Mouse (Mus musculus) brown adipose tissue, adult 24 weeks (tissue): ENCODE measurements around the gene Smok3b. TPM values are rescaled to one million over a fixed set of nuclear protein-coding genes. Genes with fewer than 3 reads are reported as not detected.
"Not testable (repeated sequence)": the region's sequence is repeated elsewhere in the genome, so short reads cannot be mapped to it uniquely, and the experiment has no call there.

Experiments used
- H3K27ac ChIP-seq: fragments of 200-500 bp; replicated peaks from 2 replicates; pipeline ENCODE4 v1.5.1; 2012; ENCODE audit warnings: low read depth, mild to moderate bottlenecking, low read length
- H3K4me1 ChIP-seq: fragments of 200-500 bp; 2 replicates; pipeline ENCODE4 v1.6.1; 2012; ENCODE audit warnings: low read length, mixed read lengths; ENCODE audit not compliant: control insufficient read depth, insufficient read depth, insufficient read length
- H3K4me3 ChIP-seq: fragments of 200-500 bp; 2 replicates; pipeline ENCODE4 v1.5.1; 2012; ENCODE audit warnings: low read depth, mild to moderate bottlenecking, low read length, moderate library complexity; ENCODE audit not compliant: insufficient read depth
- polyA plus RNA-seq: library from polyadenylated mRNA; stranded (reverse); fragments of >200 nt; gene quantifications from 2 replicates; pipeline ENCODE4 v1.2.4, GENCODE M21; 2012; ENCODE audit not compliant: missing spikeins, insufficient read depth, insufficient read length

Gene Smok3b
- polyA plus RNA-seq = not detected in 2 replicates

- H3K27ac ChIP-seq, H3K4me1 ChIP-seq, H3K4me3 ChIP-seq: not testable (repeated sequence)
Measured at GRCm38 (mm10) chr5:138020961-138021479, at the start of gene Smok3b, which contains the start of gene Smok3a. Gene Smok3b (plus strand): TSS chr5:138021429. Gene Smok3a (plus strand): TSS chr5:138021261.

GRCm38 (mm10) chr5:137973161-137973560 lies 48.1 kb upstream of the Smok3b start:
- no peak overlapping the region for H3K4me3 ChIP-seq
- H3K4me1 ChIP-seq = no peaks in the 10 kb centered on the region
- H3K27ac ChIP-seq = no peak overlapping the region

GRCm38 (mm10) chr5:137973738-137974137 lies 47.5 kb upstream of the Smok3b start:
- Histone ChIP-seq H3K4me3 (no peak overlapping the region), H3K27ac (no peak overlapping the region), H3K4me1 (no peaks in the 10 kb centered on the region)

GRCm38 (mm10) chr5:137974724-137975123 lies 46.5 kb upstream of the Smok3b start:
- Histone ChIP-seq H3K4me3 (no peak overlapping the region), H3K27ac (no peak overlapping the region), H3K4me1 (no peaks in the 10 kb centered on the region)

GRCm38 (mm10) chr5:137975434-137975833 lies 45.8 kb upstream of the Smok3b start:
- Histone ChIP-seq H3K4me1 (no peaks in the 10 kb centered on the region), H3K4me3 (no peak overlapping the region), H3K27ac (no peak overlapping the region)

GRCm38 (mm10) chr5:137977291-137977690 lies 43.9 kb upstream of the Smok3b start:
- H3K27ac ChIP-seq = no peak overlapping the region

GRCm38 (mm10) chr5:137979081-137979480 lies 42.1 kb upstream of the Smok3b start:
- Histone ChIP-seq H3K4me1 (no peaks in the 10 kb centered on the region), H3K4me3 (no peak overlapping the region), H3K27ac (no peak overlapping the region)

More at GRCm38 (mm10) chr5:137977291-137977690, 43.9 kb upstream of the Smok3b start:
- H3K4me1 ChIP-seq = no peaks in the 10 kb centered on the region
- no peak overlapping the region for H3K4me3 ChIP-seq

GRCm38 (mm10) chr5:137981300-137981699 lies 39.9 kb upstream of the Smok3b start, which contains the start of gene Azgp1:
Gene Azgp1 (plus strand): TSS chr5:137981520.
- H3K4me1 ChIP-seq = no peaks in the 10 kb centered on the region
- no peak within 1 kb of the TSS for H3K27ac ChIP-seq
- no peak within 1 kb of the TSS for H3K4me3 ChIP-seq

- no peak overlapping the region for H3K4me3 ChIP-seq
- H3K27ac ChIP-seq = no peak overlapping the region
- H3K4me1 ChIP-seq = no peaks in the 10 kb centered on the region
Measured at GRCm38 (mm10) chr5:137986351-137986750, 34.9 kb upstream of the Smok3b start.

GRCm38 (mm10) chr5:138009437-138009836 lies 11.8 kb upstream of the Smok3b start:
- Histone ChIP-seq H3K4me1 (no peaks in the 10 kb centered on the region), H3K27ac (no peak overlapping the region), H3K4me3 (no peak overlapping the region)

- H3K27ac ChIP-seq = no peak overlapping the region
Measured at GRCm38 (mm10) chr5:138012382-138012781, 8.8 kb upstream of the Smok3b start.

GRCm38 (mm10) chr5:138016530-138016929 lies 4.7 kb upstream of the Smok3b start:
- Histone ChIP-seq H3K27ac (no peak overlapping the region), H3K4me3 (no peak overlapping the region), H3K4me1 (no peaks in the 10 kb centered on the region)

More at GRCm38 (mm10) chr5:138012382-138012781, 8.8 kb upstream of the Smok3b start:
- no peaks in the 10 kb centered on the region for H3K4me1 ChIP-seq
- no peak overlapping the region for H3K4me3 ChIP-seq

GRCm38 (mm10) chr5:138016997-138017396 lies 4.2 kb upstream of the Smok3b start:
- H3K4me3 ChIP-seq = no peak overlapping the region
- no peaks in the 10 kb centered on the region for H3K4me1 ChIP-seq
- no peak overlapping the region for H3K27ac ChIP-seq

- not testable (repeated sequence) for H3K27ac ChIP-seq, H3K4me1 ChIP-seq, H3K4me3 ChIP-seq
Measured at GRCm38 (mm10) chr5:138019577-138019976, 1.7 kb upstream of the Smok3b start.

- not testable (repeated sequence) for H3K4me3 ChIP-seq, H3K4me1 ChIP-seq, H3K27ac ChIP-seq
Measured at GRCm38 (mm10) chr5:138052894-138053293, 31.7 kb downstream of the Smok3b start, which contains the start of gene Smok3c. Gene Smok3c (plus strand): TSS chr5:138053194.

GRCm38 (mm10) chr5:138073803-138074202 lies 52.6 kb downstream of the Smok3b start:
- Histone ChIP-seq H3K4me1 (no peaks in the 10 kb centered on the region), H3K4me3 (no peak overlapping the region), H3K27ac (no peak overlapping the region)
